In the genomic region with DNA sequence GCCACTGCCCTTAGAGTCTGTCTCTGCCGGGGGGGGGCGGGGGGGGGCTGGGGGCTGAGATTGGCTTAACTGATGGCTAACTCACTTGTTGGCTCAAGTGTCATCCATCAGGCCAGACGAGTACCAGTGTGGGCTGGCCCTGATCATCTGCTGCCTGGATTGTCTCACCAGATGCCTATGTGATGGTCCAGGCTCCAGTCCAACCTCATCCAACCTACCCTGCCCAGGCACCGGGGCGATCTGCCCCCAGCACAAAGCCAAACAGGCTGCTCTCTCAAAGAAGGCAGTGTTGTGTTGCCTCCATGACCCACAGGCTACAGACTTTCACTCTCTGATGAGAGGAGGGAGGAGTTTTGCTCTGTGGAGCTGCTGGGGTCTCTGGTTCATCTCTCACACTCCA, we compare ENCODE assay signal across 17 mouse cellular contexts.
DNase-seq lines count a peak whose midpoint lies in the region; ATAC-seq and TF ChIP-seq lines count a peak whose summit lies in the region.
"Had no signal": no experiment of that assay in that cellular context is flagged by ENCODE, and none has a peak within 500 bp of the region (broad histone marks: within the 10 kb centered on the region; RNA-seq: fewer than 3 reads in every experiment).

No protein-coding gene starts in this region.

- peaks cover 62% of the 10 kb centered on the region for H3K27me3 ChIP-seq in heart, embryonic 10.5 days (ENCODE audit: insufficient read depth, poor library complexity, severe bottlenecking)
- H3K27me3 ChIP-seq in hindbrain, postnatal 0 days (ENCODE audit: insufficient read depth, low read length) = no peaks in the 10 kb centered on the region
- no peaks in the 10 kb centered on the region for H3K27me3 ChIP-seq in hindbrain, embryonic 14.5 days (ENCODE audit: control insufficient read depth, insufficient read depth, low read length)
- no peaks in the 10 kb centered on the region for H3K27me3 ChIP-seq in lung, embryonic 14.5 days (ENCODE audit: insufficient read depth, low read length)
- H3K27me3 ChIP-seq: embryonic facial prominence, embryonic 12.5 days; forebrain, embryonic 13.5 days; forebrain, embryonic 15.5 days; Patski had no signal

- TF ChIP-seq CTCF in hindbrain, postnatal 0 days (IDR thresholded peaks at IDR 0.05; ENCODE audit: low read depth) = no peak
- TF ChIP-seq CTCF in lung, embryonic 14.5 days (IDR thresholded peaks at IDR 0.05; ENCODE audit: low read depth) = no peak

- H3K9me3 ChIP-seq in heart, embryonic 10.5 days = no peaks in the 10 kb centered on the region
- H3K9me3 ChIP-seq in hindbrain, postnatal 0 days (ENCODE audit: low read length) = no peaks in the 10 kb centered on the region
- no peaks in the 10 kb centered on the region for H3K9me3 ChIP-seq in hindbrain, embryonic 14.5 days (ENCODE audit: control insufficient read depth, low read length)
- H3K9me3 ChIP-seq in lung, embryonic 14.5 days (ENCODE audit: low read depth, low read length) = no peaks in the 10 kb centered on the region
- H3K9me3 ChIP-seq: embryonic facial prominence, embryonic 10.5 days; embryonic facial prominence, embryonic 12.5 days; forebrain, embryonic 13.5 days; forebrain, embryonic 15.5 days had no signal

- 57% methylated on average over 5 of the region's 5 CpGs for WGBS in heart, embryonic 10.5 days
- WGBS in hindbrain, postnatal 0 days = 63% methylated on average over 5 of the region's 5 CpGs
- 66% methylated on average over 5 of the region's 5 CpGs for WGBS in hindbrain, embryonic 14.5 days
- 35% methylated on average over 5 of the region's 5 CpGs for WGBS in lung, embryonic 14.5 days

- no peaks in the 10 kb centered on the region for H3K36me3 ChIP-seq in heart, embryonic 10.5 days
- H3K36me3 ChIP-seq in hindbrain, postnatal 0 days (ENCODE audit: insufficient read depth, low read length) = no peaks in the 10 kb centered on the region
- no peaks in the 10 kb centered on the region for H3K36me3 ChIP-seq in hindbrain, embryonic 14.5 days (replicated peaks; ENCODE audit: control insufficient read depth, insufficient read depth)
- H3K36me3 ChIP-seq in lung, embryonic 14.5 days (ENCODE audit: insufficient read depth) = no peaks in the 10 kb centered on the region
- H3K36me3 ChIP-seq: embryonic facial prominence, embryonic 10.5 days; embryonic facial prominence, embryonic 12.5 days; forebrain, embryonic 15.5 days; G1E had no signal

- ATAC-seq in hindbrain, postnatal 0 days = 0 out of 2 replicates have a peak, but pooled peaks have one; percentile 10
- ATAC-seq in hindbrain, embryonic 14.5 days (ENCODE audit: low FRiP score) = no peak
- ATAC-seq in lung, embryonic 14.5 days (ENCODE audit: insufficient read depth) = no peak
- ATAC-seq: activated CD4-positive, CD25-positive, alpha-beta regulatory T cell, adult 4 months; CD4-positive, CD25-positive, alpha-beta regulatory T cell, adult 4 months; forebrain, embryonic 13.5 days; forebrain, embryonic 15.5 days; forebrain, postnatal 0 days; Patski had no signal

- no peak overlapping the region for H3K4me3 ChIP-seq in heart, embryonic 10.5 days
- no peak overlapping the region for H3K4me3 ChIP-seq in hindbrain, postnatal 0 days (ENCODE audit: low read length)
- H3K4me3 ChIP-seq in hindbrain, embryonic 14.5 days (replicated peaks; ENCODE audit: low read length) = no peak overlapping the region
- H3K4me3 ChIP-seq in lung, embryonic 14.5 days (ENCODE audit: low read depth, low read length) = no peak overlapping the region
- H3K4me3 ChIP-seq: embryonic facial prominence, embryonic 10.5 days; embryonic facial prominence, embryonic 12.5 days; forebrain, embryonic 13.5 days; forebrain, embryonic 15.5 days had no signal

- no peak overlapping the region for H3K9ac ChIP-seq in hindbrain, postnatal 0 days (replicated peaks; ENCODE audit: low read length)
- H3K9ac ChIP-seq in hindbrain, embryonic 14.5 days = no peak overlapping the region
- no peak overlapping the region for H3K9ac ChIP-seq in lung, embryonic 14.5 days
- H3K9ac ChIP-seq: embryonic facial prominence, embryonic 12.5 days; forebrain, embryonic 13.5 days; forebrain, embryonic 15.5 days; forebrain, postnatal 0 days had no signal

- H3K4me1 ChIP-seq in heart, embryonic 10.5 days = peaks cover 31% of the 10 kb centered on the region
- peaks cover 6% of the 10 kb centered on the region; the same call in 1 of the 2 replicates for H3K4me1 ChIP-seq in hindbrain, postnatal 0 days (ENCODE audit: insufficient read depth, low read length)
- H3K4me1 ChIP-seq in hindbrain, embryonic 14.5 days (replicated peaks; ENCODE audit: control insufficient read depth, insufficient read depth, low read length) = peaks cover 30% of the 10 kb centered on the region
- H3K4me1 ChIP-seq in lung, embryonic 14.5 days (ENCODE audit: insufficient read depth) = peaks cover 4% of the 10 kb centered on the region; the same call in 1 of the 2 replicates
- H3K4me1 ChIP-seq: embryonic facial prominence, embryonic 12.5 days had no signal

- peak overlapping the region; percentile 6; the same call in 1 of the 2 replicates for H3K27ac ChIP-seq in heart, embryonic 10.5 days
- H3K27ac ChIP-seq in hindbrain, postnatal 0 days = no peak overlapping the region
- H3K27ac ChIP-seq in hindbrain, embryonic 14.5 days = no peak overlapping the region
- H3K27ac ChIP-seq in lung, embryonic 14.5 days (ENCODE audit: low read depth) = no peak overlapping the region
- H3K27ac ChIP-seq: embryonic facial prominence, embryonic 10.5 days; embryonic facial prominence, embryonic 12.5 days; forebrain, embryonic 13.5 days; forebrain, embryonic 15.5 days had no signal

- DNase-seq in cerebellum, postnatal 10 days = peak; percentile 72 to 81
- DNase-seq in cerebellum, postnatal 36 days = no peak
- DNase-seq in heart, embryonic 10.5 days (ENCODE audit: low spot score) = no peak
- no peak for DNase-seq in heart, adult 9 months (ENCODE audit: low spot score in 2 of 2)
- no peak for DNase-seq in hindbrain, postnatal 0 days (ENCODE audit: low spot score)
- no peak for DNase-seq in hindbrain, embryonic 14.5 days (ENCODE audit: low spot score)
- DNase-seq in lung, embryonic 14.5 days = peak; percentile 30
- no peak for DNase-seq in lung, postnatal 36 days
- DNase-seq: forebrain, postnatal 0 days had no signal

- no peak overlapping the region for H3K4me2 ChIP-seq in hindbrain, postnatal 0 days (ENCODE audit: low read depth, low read length)
- no peak overlapping the region for H3K4me2 ChIP-seq in hindbrain, embryonic 14.5 days (replicated peaks)
- no peak overlapping the region for H3K4me2 ChIP-seq in lung, embryonic 14.5 days
- H3K4me2 ChIP-seq: embryonic facial prominence, embryonic 12.5 days; forebrain, embryonic 13.5 days; forebrain, embryonic 15.5 days had no signal

Comparison
In these comparisons a context has a peak if more than half of its experiments do, and no peak if none do; other contexts are left out.
1. DNase-seq: peak in cerebellum, postnatal 10 days (2 of 2) and lung, embryonic 14.5 days (single experiment); none in cerebellum, postnatal 36 days (0 of 2), heart, embryonic 10.5 days (single experiment), heart, adult 9 months (0 of 2), hindbrain, postnatal 0 days (single experiment), hindbrain, embryonic 14.5 days (single experiment) and lung, postnatal 36 days (single experiment).